Mouse (Mus musculus) neutrophil, adult 5-6 weeks (primary cell): Measurements from ENCODE around the gene Ctf1. TPM values are rescaled to one million over a fixed set of nuclear protein-coding genes. Genes with fewer than 3 reads are reported as not detected.

Source experiments
- ATAC-seq: fragments of 151-379, 151-347 bp; 2 replicates; pipeline ENCODE4 v1.8.0; 2017; ENCODE audit warnings: mild to moderate bottlenecking, moderate TSS enrichment; ENCODE audit not compliant: insufficient number of reproducible peaks, poor library complexity, low FRiP score, severe bottlenecking; ENCODE audit errors: extremely low read depth
- total RNA-seq: library from RNA; stranded (forward); fragments of 200-1000 nt; gene quantifications from 2 replicates; pipeline ENCODE4 v1.2.3, GENCODE M21; 2017

Ctf1 gene
- total RNA-seq, 1 experiment from 2014 or later = not detected

DNA sequence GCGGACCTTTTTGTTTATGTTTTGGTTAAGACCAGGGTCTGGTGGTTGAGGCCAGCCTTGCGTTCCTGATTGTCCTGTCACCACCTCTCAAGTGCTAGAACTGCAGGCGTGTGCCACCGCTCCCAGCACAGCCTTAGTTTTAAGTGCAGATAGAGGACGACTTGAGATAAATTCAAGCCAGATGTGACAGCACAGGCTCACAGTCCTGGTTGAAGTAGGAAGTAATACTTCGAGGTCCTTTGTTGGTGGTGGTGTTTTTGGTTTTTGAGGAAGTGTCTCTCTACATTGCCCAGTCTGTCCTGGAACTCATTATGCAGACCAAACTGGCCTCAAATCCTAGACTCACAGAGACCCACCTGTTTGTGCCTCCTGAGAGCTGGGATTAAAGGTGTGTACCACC is 47.2 kb downstream of the Ctf1 start:
- no peak for ATAC-seq

DNA sequence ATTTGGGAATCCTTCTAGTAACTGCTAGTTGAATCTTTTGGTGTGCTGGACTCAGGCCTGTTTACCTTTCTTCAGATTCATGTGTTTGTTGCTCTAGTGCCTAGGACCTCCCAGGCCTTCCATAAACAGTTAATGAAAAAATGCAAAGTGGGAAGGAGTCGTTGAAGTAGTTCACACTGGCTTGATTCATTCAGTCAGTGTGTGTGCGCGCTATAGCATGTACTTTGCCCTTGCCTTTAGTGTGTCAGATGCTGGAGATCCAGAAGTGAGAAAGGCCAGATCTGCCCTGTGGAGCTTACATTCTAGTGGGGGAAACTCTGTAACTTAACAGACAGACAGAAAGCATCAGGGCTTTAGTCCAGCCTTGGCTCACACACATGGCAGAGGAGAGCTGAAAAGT is 47.9 kb downstream of the Ctf1 start:
- no peak for ATAC-seq

DNA sequence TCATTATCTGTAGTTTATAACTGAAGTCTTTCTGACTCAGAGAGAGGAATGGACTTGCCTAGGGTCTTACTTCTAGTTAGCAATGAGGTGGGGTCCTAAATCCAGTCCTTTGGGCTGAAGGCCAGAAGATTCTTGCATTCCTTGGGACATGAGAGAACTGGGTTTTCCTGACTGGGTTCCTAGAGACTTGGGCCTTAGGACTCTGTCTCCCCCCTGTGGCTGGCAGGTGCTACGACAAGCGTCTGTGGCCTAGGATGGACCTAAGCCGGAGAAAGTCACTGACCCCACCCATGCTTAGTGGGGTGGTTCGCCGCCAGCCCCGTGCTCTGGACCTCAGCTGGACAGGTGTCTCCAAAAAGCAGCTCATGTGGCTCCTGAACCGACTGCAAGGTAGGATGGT is 48.5 kb downstream of the Ctf1 start:
- ATAC-seq = peak; percentile 71

DNA sequence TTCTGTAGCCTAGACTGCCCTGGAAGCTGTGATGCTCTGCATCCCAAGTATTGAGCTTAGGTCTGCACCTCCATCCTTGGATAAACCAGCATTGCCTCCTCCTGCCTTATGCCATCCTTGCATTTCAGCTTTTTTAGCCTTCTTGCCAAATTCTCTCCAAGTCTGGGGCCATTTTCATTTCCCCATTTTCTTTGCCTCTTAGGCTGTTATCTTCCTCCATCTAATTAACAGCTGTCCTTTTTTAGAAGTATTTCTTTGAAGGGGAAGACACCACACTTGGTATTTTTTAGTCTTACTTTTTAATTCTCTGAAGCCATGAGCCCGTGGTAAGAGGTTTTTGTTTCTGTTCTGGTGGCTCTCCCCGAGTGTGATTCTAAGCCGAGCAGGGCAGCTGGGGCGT is 51.1 kb downstream of the Ctf1 start:
- ATAC-seq = no peak

DNA sequence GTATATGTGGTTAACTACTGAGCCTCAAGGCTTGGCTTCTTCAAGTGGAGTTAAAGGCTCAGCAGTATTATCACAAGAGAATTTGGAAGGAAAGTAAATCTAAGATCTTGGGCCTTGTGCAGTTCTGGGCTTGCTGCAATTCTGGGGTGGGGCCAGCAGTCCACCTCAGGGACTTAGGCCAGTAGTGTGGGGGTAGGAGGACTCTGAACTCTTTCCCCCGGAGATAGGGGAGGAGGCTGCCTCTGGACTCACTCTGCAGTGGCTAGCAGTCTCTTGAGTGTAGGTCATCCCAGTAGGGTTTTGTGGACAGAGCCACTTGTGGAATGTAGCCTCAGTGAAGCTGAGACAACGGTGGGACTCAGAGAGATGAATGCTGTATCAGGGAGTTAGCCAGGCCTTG is 53.2 kb downstream of the Ctf1 start:
- ATAC-seq = no peak

DNA sequence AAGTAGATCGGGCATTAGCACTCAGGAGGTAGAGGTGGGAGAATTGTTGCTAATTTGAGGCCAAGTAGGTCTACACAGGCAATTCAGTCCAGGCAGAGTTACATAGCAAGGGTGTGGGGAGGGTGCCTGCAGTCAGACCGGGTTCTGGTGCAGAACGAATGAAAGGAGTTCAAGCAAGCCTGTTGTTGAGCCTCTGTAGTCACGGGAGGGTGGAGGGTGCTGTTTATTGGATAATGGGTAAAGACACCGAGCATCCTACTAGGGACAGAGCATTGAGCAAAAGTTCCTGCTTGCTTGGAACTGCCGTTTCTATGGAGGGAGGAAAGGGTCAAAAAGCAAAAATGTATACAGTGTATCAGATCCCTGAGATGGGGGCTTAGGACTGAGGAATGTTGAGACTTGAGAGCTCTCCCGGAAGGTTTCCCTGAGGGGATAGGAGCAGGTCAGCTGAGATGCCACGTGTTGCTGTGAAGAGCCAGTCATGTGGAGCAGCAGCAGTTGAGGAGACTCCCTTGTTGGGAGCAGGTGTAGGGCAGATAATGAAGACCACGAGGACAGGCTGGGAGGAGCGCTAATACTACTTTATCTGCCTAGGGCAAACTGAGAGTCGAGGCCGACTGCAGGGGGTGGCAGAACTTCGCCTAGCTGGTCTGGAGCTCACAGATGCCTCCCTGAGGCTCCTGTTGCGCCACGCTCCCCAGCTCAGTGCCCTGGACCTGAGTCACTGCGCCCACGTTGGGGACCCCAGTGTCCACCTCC is 54.5 kb downstream of the Ctf1 start:
- ATAC-seq = no peak

Other genes starting within 250 kb of the Ctf1 start
- 92.1 and 93.0 TPM in 2 replicates for gene Fbrs, start 233.5 kb upstream of the Ctf1 start, total RNA-seq
- gene Srcap, start 200.8 kb upstream of the Ctf1 start, total RNA-seq = 38.2 and 45.9 TPM in 2 replicates
- gene Gm42715, start 193.2 kb upstream of the Ctf1 start, total RNA-seq = 11.8 and 12.4 TPM in 2 replicates
- gene Tmem265, start 151.3 kb upstream of the Ctf1 start, total RNA-seq = 0.58 and 9.6 TPM in 2 replicates
- gene Phkg2, start 139.4 kb upstream of the Ctf1 start, total RNA-seq = 74.8 and 88.3 TPM in 2 replicates
- gene Ccdc189, start 124.1 kb upstream of the Ctf1 start, total RNA-seq = 11.8 and 16.8 TPM in 2 replicates
- gene Rnf40, start 124.0 kb upstream of the Ctf1 start, total RNA-seq = 127 and 137 TPM in 2 replicates
- 1.7 and 2.2 TPM in 2 replicates for gene Zfp629, start 96.9 kb upstream of the Ctf1 start, total RNA-seq
- 11.6 and 17.4 TPM in 2 replicates for gene Bcl7c, start 3.8 kb upstream of the Ctf1 start, total RNA-seq
- gene Ctf2, start 19.4 kb downstream of the Ctf1 start, total RNA-seq = not detected in 2 replicates
- gene Fbxl19, start 31.8 kb downstream of the Ctf1 start, total RNA-seq = 9.0 and 9.2 TPM in 2 replicates
- gene Orai3, start 57.1 kb downstream of the Ctf1 start, total RNA-seq = 35.7 and 42.8 TPM in 2 replicates
- 14.4 and 16.7 TPM in 2 replicates for gene Setd1a, start 63.9 kb downstream of the Ctf1 start, total RNA-seq
- gene Gm49388, start 72.9 kb downstream of the Ctf1 start, total RNA-seq = 3.3 and 3.5 TPM in 2 replicates
- 4.4 and 4.5 TPM in 2 replicates for gene Hsd3b7, start 87.9 kb downstream of the Ctf1 start, total RNA-seq
- 93.0 and 99.9 TPM in 2 replicates for gene Stx4a, start 111.6 kb downstream of the Ctf1 start, total RNA-seq
- gene Stx1b, start 111.8 kb downstream of the Ctf1 start, total RNA-seq = not detected in 2 replicates
- 93.1 and 93.5 TPM in 2 replicates for gene Zfp646, start 163.5 kb downstream of the Ctf1 start, total RNA-seq
- 6.2 and 12.5 TPM in 2 replicates for gene Zfp668, start 164.1 kb downstream of the Ctf1 start, total RNA-seq
- gene Prss53, start 178.2 kb downstream of the Ctf1 start, total RNA-seq = not detected in 2 replicates
- gene Gm21974, start 182.7 kb downstream of the Ctf1 start, total RNA-seq = not detected in 2 replicates
- gene Vkorc1, start 182.9 kb downstream of the Ctf1 start, total RNA-seq = 4.8 and 8.5 TPM in 2 replicates
- gene Bckdk, start 191.3 kb downstream of the Ctf1 start, total RNA-seq = 9.6 and 11.6 TPM in 2 replicates
- 50.2 and 71.2 TPM in 2 replicates for gene Kat8, start 199.8 kb downstream of the Ctf1 start, total RNA-seq
- gene Prss8, start 217.4 kb downstream of the Ctf1 start, total RNA-seq = 0.25 and 1.3 TPM in 2 replicates
- gene Prss36, start 234.0 kb downstream of the Ctf1 start, total RNA-seq = 1.2 and 2.0 TPM in 2 replicates